Mouse (Mus musculus) MEL (cell line): Measurements from ENCODE around the gene Mitf. TPM values are rescaled to one million over a fixed set of nuclear protein-coding genes. Genes with fewer than 3 reads are reported as not detected.
A peak's percentile ranks its signal among the peaks of the same experiment; 100 is the strongest.

Experiments used
- DNase-seq: peaks from one replicate; pipeline ENCODE4 v3.0.0; 2011; ENCODE audit warnings: low read depth, low spot score
- H3K27ac ChIP-seq: 2 replicates; pipeline ENCODE4 v1.5.1; 2012; ENCODE audit warnings: low read depth, mild to moderate bottlenecking, control low read depth, low read length, moderate library complexity; ENCODE audit not compliant: control insufficient read depth
- H3K27me3 ChIP-seq, 2 experiments: fragments of 150-350 bp in 1 of 2; sonication (generic) in 1 of 2; 2 replicates each; pipeline ENCODE4 v1.6.1; 2012; ENCODE audit warnings: low read length in 2 of 2, mild to moderate bottlenecking in 2 of 2, improper control_type of control experiment in 1 of 2, moderate library complexity in 1 of 2; ENCODE audit not compliant: insufficient read depth in 2 of 2, control insufficient read depth in 1 of 2
- H3K36me3 ChIP-seq, 2 experiments: 2 replicates each; pipeline ENCODE4 v1.6.1; 2012 to 2014; ENCODE audit warnings: low read length in 2 of 2, improper control_type of control experiment in 1 of 2, inconsistent platforms in 1 of 2, mild to moderate bottlenecking in 1 of 2; ENCODE audit not compliant: insufficient read depth in 2 of 2, control insufficient read depth in 1 of 2
- H3K4me1 ChIP-seq, 2 experiments: fragments of 150-350 bp in 1 of 2; sonication (generic) in 1 of 2; 2 replicates each; pipeline ENCODE4 v1.6.1; 2012; ENCODE audit warnings: low read length in 2 of 2, improper control_type of control experiment in 1 of 2, mild to moderate bottlenecking in 1 of 2; ENCODE audit not compliant: insufficient read depth in 2 of 2, control insufficient read depth in 1 of 2
- H3K4me3 ChIP-seq, 2 experiments: fragments of 150-350 bp in 1 of 2; sonication (generic) in 1 of 2; 2 replicates each; pipeline ENCODE4 v1.5.1; 2012; ENCODE audit warnings: low read depth in 2 of 2, low read length in 2 of 2, mild to moderate bottlenecking in 2 of 2, moderate library complexity in 2 of 2, control low read depth in 1 of 2, improper control_type of control experiment in 1 of 2; ENCODE audit not compliant: control insufficient read depth in 1 of 2, insufficient read depth in 1 of 2
- H3K79me2 ChIP-seq: 2 replicates; pipeline ENCODE4 v1.6.1; 2012; ENCODE audit warnings: mild to moderate bottlenecking, low read length, moderate library complexity; ENCODE audit not compliant: control insufficient read depth, poor library complexity, insufficient read depth
- H3K9ac ChIP-seq: 2 replicates; pipeline ENCODE4 v1.6.1; 2012; ENCODE audit warnings: low read depth, mild to moderate bottlenecking, control low read depth, low read length, moderate library complexity; ENCODE audit not compliant: control insufficient read depth, poor library complexity, severe bottlenecking
- H3K9me3 ChIP-seq: fragments of 150-350 bp; sonication (generic); replicated peaks from 2 replicates; pipeline ENCODE4 v1.6.1; 2012; ENCODE audit warnings: mild to moderate bottlenecking, low read length, improper control_type of control experiment, moderate library complexity; ENCODE audit not compliant: insufficient read depth
- CHD1 ChIP-seq: IDR thresholded peaks from 2 replicates; pipeline ENCODE4 v1.6.1; 2012; ENCODE audit warnings: low read depth, mild to moderate bottlenecking, inconsistent platforms, low read length, improper control_type of control experiment
- CTCF ChIP-seq, 3 experiments: IDR thresholded peaks in 2 of 3; conservative IDR thresholded peaks in 1 of 3; 2 replicates each; pipeline ENCODE4 v1.5.1; 2011 to 2012; ENCODE audit warnings: low read length in 3 of 3, low read depth in 2 of 3, mild to moderate bottlenecking in 2 of 3, improper control_type of control experiment in 1 of 3, inconsistent platforms in 1 of 3, mixed read lengths in 1 of 3, moderate library complexity in 1 of 3; ENCODE audit not compliant: control insufficient read depth in 1 of 3, insufficient read depth in 1 of 3, poor library complexity in 1 of 3, severe bottlenecking in 1 of 3
- E2F4 ChIP-seq: IDR thresholded peaks from 2 replicates; pipeline ENCODE4 v1.6.1; 2011; ENCODE audit warnings: low read depth, low read length, improper control_type of control experiment, borderline replicate concordance
- EP300 ChIP-seq, 2 experiments: IDR thresholded peaks; 2 replicates each; pipeline ENCODE4 v1.6.1; 2011; ENCODE audit warnings: improper control_type of control experiment in 2 of 2, low read length in 2 of 2, low read depth in 1 of 2, mild to moderate bottlenecking in 1 of 2
- ETS1 ChIP-seq: IDR thresholded peaks from 2 replicates; pipeline ENCODE4 v1.6.1; 2012; ENCODE audit warnings: low read depth, mild to moderate bottlenecking, inconsistent platforms, low read length, improper control_type of control experiment, moderate library complexity
- GABPA ChIP-seq: IDR thresholded peaks from 2 replicates; pipeline ENCODE4 v1.6.1; 2012; ENCODE audit warnings: low read depth, mild to moderate bottlenecking, inconsistent platforms, low read length, improper control_type of control experiment, moderate library complexity
- MAFK ChIP-seq: IDR thresholded peaks from 2 replicates; pipeline ENCODE4 v1.6.1; 2011; ENCODE audit warnings: low read depth, mild to moderate bottlenecking, low read length, improper control_type of control experiment, borderline replicate concordance
- MEF2A ChIP-seq: IDR thresholded peaks from 2 replicates; pipeline ENCODE4 v1.6.1; 2014; ENCODE audit warnings: low read depth, mild to moderate bottlenecking, inconsistent platforms, low read length, improper control_type of control experiment; ENCODE audit not compliant: poor library complexity, insufficient replicate concordance, severe bottlenecking; ENCODE audit errors: extremely low read depth
- MXI1 ChIP-seq: IDR thresholded peaks from 2 replicates; pipeline ENCODE4 v1.6.1; 2011; ENCODE audit warnings: mild to moderate bottlenecking, low read depth, low read length, improper control_type of control experiment
- MYB ChIP-seq: IDR thresholded peaks from 2 replicates; pipeline ENCODE4 v1.6.1; 2011; ENCODE audit warnings: mild to moderate bottlenecking, low read depth, low read length, improper control_type of control experiment
- NELFE ChIP-seq: IDR thresholded peaks from 2 replicates; pipeline ENCODE4 v1.6.1; 2011; ENCODE audit warnings: low read depth, low read length, improper control_type of control experiment
- POLR2A ChIP-seq, 2 experiments: IDR thresholded peaks; 2 replicates each; pipeline ENCODE4 v1.6.1; 2011 to 2012; ENCODE audit warnings: low read length in 2 of 2, mild to moderate bottlenecking in 2 of 2, control low read depth in 1 of 2, improper control_type of control experiment in 1 of 2, low read depth in 1 of 2, moderate library complexity in 1 of 2; ENCODE audit not compliant: control insufficient read depth in 1 of 2, insufficient read depth in 1 of 2, poor library complexity in 1 of 2
- POLR2AphosphoS2 ChIP-seq: IDR thresholded peaks from 2 replicates; pipeline ENCODE4 v1.6.1; 2011; ENCODE audit warnings: low read length, improper control_type of control experiment
- RAD21 ChIP-seq: IDR thresholded peaks from 2 replicates; pipeline ENCODE4 v1.6.1; 2011; ENCODE audit warnings: mild to moderate bottlenecking, low read depth, low read length, improper control_type of control experiment
- RCOR1 ChIP-seq: IDR thresholded peaks from 2 replicates; pipeline ENCODE4 v1.6.1; 2012; ENCODE audit warnings: low read depth, mild to moderate bottlenecking, inconsistent platforms, low read length, improper control_type of control experiment
- SIN3A ChIP-seq: IDR thresholded peaks from 2 replicates; pipeline ENCODE4 v1.6.1; 2012; ENCODE audit warnings: low read length, improper control_type of control experiment, inconsistent platforms
- SMC3 ChIP-seq: IDR thresholded peaks from 2 replicates; pipeline ENCODE4 v1.6.1; 2011; ENCODE audit warnings: low read depth, low read length, improper control_type of control experiment
- TBP ChIP-seq: IDR thresholded peaks from 2 replicates; pipeline ENCODE4 v1.8.0; 2011; ENCODE audit warnings: low read depth, low read length, improper control_type of control experiment
- UBTF ChIP-seq: IDR thresholded peaks from 2 replicates; pipeline ENCODE4 v1.6.1; 2012; ENCODE audit warnings: low read depth, mild to moderate bottlenecking, inconsistent platforms, low read length, improper control_type of control experiment, moderate library complexity, borderline replicate concordance; ENCODE audit not compliant: insufficient read depth
- USF1 ChIP-seq: IDR thresholded peaks from 2 replicates; pipeline ENCODE4 v1.6.1; 2014; ENCODE audit warnings: low read depth, mild to moderate bottlenecking, inconsistent platforms, low read length, improper control_type of control experiment, moderate library complexity
- USF2 ChIP-seq, 2 experiments: IDR thresholded peaks; 2 replicates each; pipeline ENCODE4 v1.6.1; 2011 to 2012; ENCODE audit warnings: improper control_type of control experiment in 2 of 2, low read length in 2 of 2, borderline replicate concordance in 1 of 2, inconsistent platforms in 1 of 2, low read depth in 1 of 2, mild to moderate bottlenecking in 1 of 2; ENCODE audit not compliant: insufficient read depth in 1 of 2
- ZC3H11A ChIP-seq: IDR thresholded peaks from 2 replicates; pipeline ENCODE4 v1.6.1; 2012; ENCODE audit warnings: low read depth, mild to moderate bottlenecking, inconsistent platforms, low read length, improper control_type of control experiment
- ZKSCAN1 ChIP-seq: IDR thresholded peaks from 2 replicates; pipeline ENCODE4 v1.6.1; 2012; ENCODE audit warnings: low read depth, mild to moderate bottlenecking, inconsistent platforms, low read length, improper control_type of control experiment, moderate library complexity
- ZMIZ1 ChIP-seq: IDR thresholded peaks from 2 replicates; pipeline ENCODE4 v1.6.1; 2012; ENCODE audit warnings: low read depth, mild to moderate bottlenecking, inconsistent platforms, low read length, improper control_type of control experiment, moderate library complexity
- polyA plus RNA-seq, 2 experiments: library from polyadenylated mRNA; stranded (reverse) in 1 of 2; unstranded in 1 of 2; fragments of >175 nt in 1 of 2; fragments of >200 nt in 1 of 2; gene quantifications; 2 replicates each; pipeline versions ENCODE4 v1.2.1 to v1.2.4; 2012; ENCODE audit warnings: low replicate concordance in 2 of 2, low read depth in 1 of 2; ENCODE audit not compliant: insufficient read length in 2 of 2, insufficient read depth in 1 of 2, missing spikeins in 1 of 2
- total RNA-seq: library from RNA; depleted of rRNA; stranded (reverse); fragments of 300-350 nt; gene quantifications from 2 replicates; pipeline ENCODE4 v1.2.3, GENCODE M21; 2012

The Mitf gene
- total and polyA plus RNA-seq, 3 experiments: 1.8 to 2.1 TPM; not detected in 1

GRCm38 (mm10) chr6:97887893-97888292, 81.0 kb downstream of the Mitf start (continued):
- TF ChIP-seq NELFE: no peak
- TF ChIP-seq RCOR1: peak; percentile 87
- peak; percentile 62 for TF ChIP-seq MXI1
- peak; percentile 95 for TF ChIP-seq EP300 (IDR thresholded peaks at IDR 0.05; ENCODE audit: low read depth in 1 of 2, low read length in 2 of 2)
- TF ChIP-seq POLR2A (IDR thresholded peaks at IDR 0.05; ENCODE audit: control insufficient read depth in 1 of 2, insufficient read depth in 1 of 2, low read depth in 1 of 2, low read length in 2 of 2, poor library complexity in 1 of 2): no peak
- TF ChIP-seq RAD21: no peak
- TF ChIP-seq MAFK: peak; percentile 27; the same call in 1 of the 2 replicates
- no peak for TF ChIP-seq MEF2A
- no peak for TF ChIP-seq SMC3
- TF ChIP-seq ZMIZ1: no peak
- 0 out of 2 replicates have a peak, but pooled peaks have one; percentile 17 for TF ChIP-seq TBP
- no peak for TF ChIP-seq USF1
- TF ChIP-seq USF2 (IDR thresholded peaks at IDR 0.05; ENCODE audit: borderline replicate concordance in 1 of 2, insufficient read depth in 1 of 2, low read depth in 1 of 2, low read length in 2 of 2): no peak
- TF ChIP-seq, all 39 proteins: peak for 16

- no peak for TF ChIP-seq SIN3A
- no peak for TF ChIP-seq POLR2AphosphoS2
- TF ChIP-seq CTCF (IDR thresholded peaks at IDR 0.05 in 2 of 3, conservative IDR thresholded peaks at IDR 0.05 in 1 of 3; ENCODE audit: control insufficient read depth in 1 of 3, insufficient read depth in 1 of 3, low read depth in 2 of 3, low read length in 3 of 3, poor library complexity in 1 of 3, severe bottlenecking in 1 of 3): no peak
- TF ChIP-seq RCOR1: no peak
- TF ChIP-seq MAFK: no peak
- no peak for TF ChIP-seq POLR2A (IDR thresholded peaks at IDR 0.05; ENCODE audit: control insufficient read depth in 1 of 2, insufficient read depth in 1 of 2, low read depth in 1 of 2, low read length in 2 of 2, poor library complexity in 1 of 2)
- no peak for TF ChIP-seq MYB
- TF ChIP-seq ZKSCAN1: no peak
- TF ChIP-seq UBTF: no peak
- TF ChIP-seq USF2 (IDR thresholded peaks at IDR 0.05; ENCODE audit: borderline replicate concordance in 1 of 2, insufficient read depth in 1 of 2, low read depth in 1 of 2, low read length in 2 of 2): no peak
- TF ChIP-seq CHD1: no peak
- TF ChIP-seq E2F4: no peak
- TF ChIP-seq ETS1: no peak
- TF ChIP-seq GABPA: no peak
- no peak for TF ChIP-seq RAD21
- TF ChIP-seq TBP: no peak
- no peak for TF ChIP-seq MXI1
- no peak for TF ChIP-seq USF1
- no peak for TF ChIP-seq ZC3H11A
- TF ChIP-seq, all 39 proteins: peak for 0
- H3K27me3 ChIP-seq: no peaks in the 10 kb centered on the region
- H3K4me3 ChIP-seq: no peak overlapping the region
- H3K27ac ChIP-seq: peak overlapping the region; percentile 79
- H3K4me1 ChIP-seq: peaks cover 18 to 21% of the 10 kb centered on the region in 2 experiments
- no peak overlapping the region; the same call in 1 of the 2 replicates for H3K9ac ChIP-seq
- no peak for DNase-seq
- no peaks in the 10 kb centered on the region for H3K79me2 ChIP-seq
- peaks cover 0 to 33% of the 10 kb centered on the region in 2 experiments; a peak in 2 of 4 replicates for H3K36me3 ChIP-seq
- no peaks in the 10 kb centered on the region for H3K9me3 ChIP-seq
Measured at GRCm38 (mm10) chr6:97888596-97888995, 81.7 kb downstream of the Mitf start.
